Mouse (Mus musculus) bone marrow macrophage, adult 2 months (primary cell): Measurements from ENCODE around the gene Ccdc33. TPM values are rescaled to one million over a fixed set of nuclear protein-coding genes. Genes with fewer than 3 reads are reported as not detected.

ENCODE experiments used
- H3K27ac ChIP-seq: 2 replicates; pipeline ENCODE4 v1.5.1; 2012; ENCODE audit warnings: low read depth, low read length; ENCODE audit not compliant: insufficient read depth
- H3K4me1 ChIP-seq: 2 replicates; pipeline ENCODE4 v1.6.1; 2012; ENCODE audit warnings: low read length; ENCODE audit not compliant: control insufficient read depth, insufficient read depth
- H3K4me3 ChIP-seq: 2 replicates; pipeline ENCODE4 v1.5.1; 2012; ENCODE audit warnings: mild to moderate bottlenecking, low read length, moderate library complexity; ENCODE audit not compliant: insufficient read depth
- CTCF ChIP-seq: IDR thresholded peaks from 2 replicates; pipeline ENCODE4 v1.5.1; 2012; ENCODE audit warnings: low read depth, mild to moderate bottlenecking, low read length, moderate library complexity
- POLR2A ChIP-seq: IDR thresholded peaks from 2 replicates; pipeline ENCODE4 v1.6.1; 2012; ENCODE audit warnings: mild to moderate bottlenecking, low read depth, low read length, borderline replicate concordance
- polyA plus RNA-seq: library from polyadenylated mRNA; stranded (reverse); fragments of >200 nt; gene quantifications from 2 replicates; pipeline ENCODE4 v1.2.4, GENCODE M21; 2012; ENCODE audit not compliant: missing spikeins, insufficient read depth, insufficient read length

Ccdc33 gene
- polyA plus RNA-seq, 1 experiment: not detected

GRCm38 (mm10) chr9:58014393-58015160 lies 104.0 kb downstream of the Ccdc33 start:
- Histone ChIP-seq H3K4me1 (no peaks in the 10 kb centered on the region), H3K4me3 (no peak overlapping the region)
- TF ChIP-seq POLR2A (no peak), CTCF (no peak)

GRCm38 (mm10) chr9:58012935-58013334 lies 105.7 kb downstream of the Ccdc33 start:
- H3K4me3 ChIP-seq: no peak overlapping the region
- no peaks in the 10 kb centered on the region for H3K4me1 ChIP-seq
- H3K27ac ChIP-seq: no peak overlapping the region
- TF ChIP-seq POLR2A: no peak
- TF ChIP-seq CTCF: no peak

More at GRCm38 (mm10) chr9:58014393-58015160, 104.0 kb downstream of the Ccdc33 start:
- no peak overlapping the region for H3K27ac ChIP-seq

GRCm38 (mm10) chr9:58012486-58012885 lies 106.1 kb downstream of the Ccdc33 start:
- Histone ChIP-seq H3K4me1 (no peaks in the 10 kb centered on the region), H3K4me3 (no peak overlapping the region), H3K27ac (no peak overlapping the region)
- no peak for TF ChIP-seq POLR2A
- no peak for TF ChIP-seq CTCF

GRCm38 (mm10) chr9:58011552-58011951 lies 107.1 kb downstream of the Ccdc33 start:
- H3K27ac ChIP-seq: no peak overlapping the region
- no peak overlapping the region for H3K4me3 ChIP-seq
- H3K4me1 ChIP-seq: no peaks in the 10 kb centered on the region
- TF ChIP-seq CTCF (no peak), POLR2A (no peak)

GRCm38 (mm10) chr9:58011027-58011426 lies 107.6 kb downstream of the Ccdc33 start:
- TF ChIP-seq CTCF: no peak
- no peak for TF ChIP-seq POLR2A

GRCm38 (mm10) chr9:58009588-58009987 lies 109.0 kb downstream of the Ccdc33 start:
- no peaks in the 10 kb centered on the region for H3K4me1 ChIP-seq
- no peak overlapping the region for H3K4me3 ChIP-seq
- TF ChIP-seq POLR2A (no peak), CTCF (no peak)
- no peak overlapping the region for H3K27ac ChIP-seq

More at GRCm38 (mm10) chr9:58011027-58011426, 107.6 kb downstream of the Ccdc33 start:
- Histone ChIP-seq H3K4me3 (no peak overlapping the region), H3K4me1 (no peaks in the 10 kb centered on the region), H3K27ac (no peak overlapping the region)

GRCm38 (mm10) chr9:58009015-58009362 lies 109.6 kb downstream of the Ccdc33 start:
- Histone ChIP-seq H3K4me3 (no peak overlapping the region), H3K4me1 (no peaks in the 10 kb centered on the region), H3K27ac (no peak overlapping the region)

GRCm38 (mm10) chr9:58008336-58009014 lies 110.1 kb downstream of the Ccdc33 start:
- TF ChIP-seq CTCF: no peak
- TF ChIP-seq POLR2A: no peak
- H3K4me3 ChIP-seq: no peak overlapping the region
- no peaks in the 10 kb centered on the region for H3K4me1 ChIP-seq
- H3K27ac ChIP-seq: no peak overlapping the region

More at GRCm38 (mm10) chr9:58009015-58009362, 109.6 kb downstream of the Ccdc33 start:
- TF ChIP-seq POLR2A: no peak
- no peak for TF ChIP-seq CTCF

- no peaks in the 10 kb centered on the region for H3K4me1 ChIP-seq
- no peak within 1 kb of the TSS for H3K4me3 ChIP-seq
- no peak within 1 kb of the TSS for H3K27ac ChIP-seq
- TF ChIP-seq POLR2A (no peak), CTCF (no peak)
These were observed 112.7 kb downstream of the Ccdc33 start, which contains the start of gene Cyp11a1 for GRCm38 (mm10) chr9:58005753-58006461. TSS of gene Cyp11a1 (plus strand) at chr9:58006411.

GRCm38 (mm10) chr9:58003272-58003671 lies 115.4 kb downstream of the Ccdc33 start:
- TF ChIP-seq CTCF: no peak
- no peak for TF ChIP-seq POLR2A
- H3K4me3 ChIP-seq: no peak overlapping the region
- no peak overlapping the region for H3K27ac ChIP-seq
- no peaks in the 10 kb centered on the region for H3K4me1 ChIP-seq
